Comparison of ENCODE assay signal across 22 mouse cellular contexts in the genomic region with DNA sequence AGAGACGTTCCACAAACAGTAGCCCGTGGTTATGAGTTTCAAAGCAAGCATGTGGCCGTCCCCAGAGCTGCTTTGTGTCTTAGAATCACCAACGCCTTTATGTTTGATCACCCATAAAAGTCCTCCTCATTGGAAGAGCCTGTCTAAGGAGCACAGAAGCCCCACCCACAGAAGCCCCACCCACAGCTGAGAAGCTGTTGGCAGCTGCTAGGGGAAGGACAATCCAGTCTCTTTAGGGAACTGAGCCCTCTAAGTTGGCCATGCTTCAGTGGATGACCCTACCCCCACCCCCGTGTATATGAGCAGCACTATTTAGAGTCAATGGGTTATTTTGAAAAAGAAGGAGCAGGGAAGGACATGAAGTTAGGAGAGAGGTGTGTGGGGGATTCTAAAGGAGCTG. TPM values are rescaled to one million over a fixed set of nuclear protein-coding genes. Genes with fewer than 3 reads are reported as not detected.
DNase-seq lines count a peak whose midpoint lies in the region; ATAC-seq and TF ChIP-seq lines count a peak whose summit lies in the region.
"Had no signal": no experiment of that assay in that cellular context is flagged by ENCODE, and none has a peak within 500 bp of the region (broad histone marks: within the 10 kb centered on the region; RNA-seq: fewer than 3 reads in every experiment).

No protein-coding gene starts in this region.

- no peaks in the 10 kb centered on the region for H3K27me3 ChIP-seq in lung, embryonic 15.5 days
- H3K27me3 ChIP-seq in stomach, postnatal 0 days (ENCODE audit: control insufficient read depth, insufficient read depth, low read length): no peaks in the 10 kb centered on the region

- no peak overlapping the region for H3K9ac ChIP-seq in lung, embryonic 15.5 days
- no peak overlapping the region for H3K9ac ChIP-seq in stomach, postnatal 0 days (ENCODE audit: low read length)
- H3K9ac ChIP-seq: liver, embryonic 14.5 days had no signal

- WGBS in lung, embryonic 15.5 days: 39% methylated on average over 5 of the region's 5 CpGs
- 15% methylated on average over 5 of the region's 5 CpGs for WGBS in large intestine, adult 2 months
- 50% methylated on average over 5 of the region's 5 CpGs for WGBS in stomach, postnatal 0 days

- H3K9me3 ChIP-seq in lung, embryonic 15.5 days: no peaks in the 10 kb centered on the region
- H3K9me3 ChIP-seq in stomach, postnatal 0 days (ENCODE audit: control insufficient read depth, low read length): no peaks in the 10 kb centered on the region
- H3K9me3 ChIP-seq: limb, embryonic 10.5 days; midbrain, embryonic 10.5 days had no signal

- peak; percentile 5 for DNase-seq in embryo, embryonic 11 days
- DNase-seq in embryo, embryonic 9.5 days (ENCODE audit: extremely low spot score): no peak
- DNase-seq in lung, postnatal 14 days: no peak
- peak; percentile 53 for DNase-seq in large intestine, adult 2 months (ENCODE audit: low read depth, low spot score)
- peak; percentile 47 for DNase-seq in stomach, postnatal 0 days (ENCODE audit: low spot score)
- no peak for DNase-seq in gastrocnemius, postnatal 10 days
- DNase-seq: adrenal gland, postnatal 25 days; cerebellum, adult 8-10 months; gastrocnemius, adult 2 months had no signal

- no peak overlapping the region for H3K4me3 ChIP-seq in lung, embryonic 15.5 days
- no peak overlapping the region for H3K4me3 ChIP-seq in stomach, postnatal 0 days (ENCODE audit: low read depth, low read length)
- H3K4me3 ChIP-seq: erythroblast, embryonic 14.5 days; gastrocnemius, adult 2 months; limb, embryonic 10.5 days; midbrain, embryonic 10.5 days had no signal

- ATAC-seq in lung, embryonic 15.5 days (ENCODE audit: borderline replicate concordance, extremely low read depth, low FRiP score, low TSS enrichment): no peak
- 0 out of 2 replicates have a peak, but pooled peaks have one; percentile 53 for ATAC-seq in stomach, postnatal 0 days (ENCODE audit: low FRiP score, low TSS enrichment)
- no peak for ATAC-seq in megakaryocyte, adult 5-6 weeks (ENCODE audit: poor library complexity, severe bottlenecking)
- ATAC-seq: forebrain, embryonic 16.5 days had no signal

- no peaks in the 10 kb centered on the region for H3K36me3 ChIP-seq in lung, embryonic 15.5 days
- H3K36me3 ChIP-seq in stomach, postnatal 0 days (ENCODE audit: control insufficient read depth, insufficient read depth, low read length): no peaks in the 10 kb centered on the region
- H3K36me3 ChIP-seq: limb, embryonic 10.5 days; midbrain, embryonic 10.5 days had no signal

- TF ChIP-seq EP300 in stomach, postnatal 0 days (optimal IDR thresholded peaks at IDR 0.05): no peak

- no peak for TF ChIP-seq CTCF in stomach, postnatal 0 days (IDR thresholded peaks at IDR 0.05; ENCODE audit: low read depth)

- H3K4me1 ChIP-seq in lung, embryonic 15.5 days: no peaks in the 10 kb centered on the region
- H3K4me1 ChIP-seq in stomach, postnatal 0 days (replicated peaks; ENCODE audit: control insufficient read depth, insufficient read depth): no peaks in the 10 kb centered on the region
- H3K4me1 ChIP-seq: limb, embryonic 10.5 days had no signal

- peak overlapping the region; percentile 33 for H3K4me2 ChIP-seq in lung, embryonic 15.5 days
- no peak overlapping the region for H3K4me2 ChIP-seq in stomach, postnatal 0 days (replicated peaks; ENCODE audit: low read depth)

- no peak overlapping the region for H3K27ac ChIP-seq in lung, embryonic 15.5 days
- H3K27ac ChIP-seq in stomach, postnatal 0 days (replicated peaks): no peak overlapping the region
- H3K27ac ChIP-seq: gastrocnemius, adult 2 months; limb, embryonic 10.5 days; liver, embryonic 14.5 days; midbrain, embryonic 10.5 days had no signal

RNA-seq across cellular contexts. Expression of gene Sycp1, which starts 11.0 kb away (rescaled TPM):
- polyA plus RNA-seq in lung, embryonic 15.5 days (2015; fragmentation: Nextera tagmentation; extraction: Ambion mirVana): not detected in 2 replicates
- polyA plus RNA-seq in large intestine, adult 2 months (2012; rRNA removed): not detected in 2 replicates
- polyA plus RNA-seq in stomach, postnatal 0 days (2015; fragmentation: Nextera tagmentation; extraction: Ambion mirVana): not detected in 2 replicates
- under 1 TPM in 1 of 2 experiments, not detected in 1; 0.14 TPM for total RNA-seq in gastrocnemius, postnatal 10 days (2021)
- total RNA-seq in megakaryocyte, adult 5-6 weeks (2015): not detected in 2 replicates
- total RNA-seq in megakaryocyte, adult 5-6 weeks (2017): not detected in 2 replicates
- total RNA-seq: adrenal gland, postnatal 25 days; gastrocnemius, adult 2 months; heart, adult 8-10 months; monocyte, adult 5-6 weeks had no signal
- polyA plus RNA-seq: cortical plate, adult 2 months; erythroblast, embryonic 14.5 days; forebrain, embryonic 16.5 days; heart, postnatal 0 days; kidney, embryonic 14.5 days; limb, embryonic 10.5 days; midbrain, embryonic 10.5 days; neural tube, embryonic 14.5 days had no signal

RNA-seq across cellular contexts. Expression of gene Nr1h5, which starts 17.1 kb away (rescaled TPM):
- 0.06 TPM in 1 of 2 replicates, not detected in the other for polyA plus RNA-seq in lung, embryonic 15.5 days (2015; fragmentation: Nextera tagmentation; extraction: Ambion mirVana)
- not detected in 2 replicates for polyA plus RNA-seq in large intestine, adult 2 months (2012; rRNA removed)
- polyA plus RNA-seq in stomach, postnatal 0 days (2015; fragmentation: Nextera tagmentation; extraction: Ambion mirVana): not detected in 2 replicates
- total RNA-seq in gastrocnemius, postnatal 10 days (2021): not detected
- not detected in 2 replicates for total RNA-seq in megakaryocyte, adult 5-6 weeks (2015)
- total RNA-seq in megakaryocyte, adult 5-6 weeks (2017): not detected in 2 replicates
- total RNA-seq: adrenal gland, postnatal 25 days; gastrocnemius, adult 2 months; heart, adult 8-10 months; monocyte, adult 5-6 weeks had no signal
- polyA plus RNA-seq: cortical plate, adult 2 months; erythroblast, embryonic 14.5 days; forebrain, embryonic 16.5 days; kidney, embryonic 14.5 days; limb, embryonic 10.5 days; neural tube, embryonic 14.5 days had no signal

RNA-seq across cellular contexts. Expression of gene Sike1, which starts 48.6 kb away (rescaled TPM):
- 61.6 and 62.5 TPM in 2 replicates for polyA plus RNA-seq in lung, embryonic 15.5 days (2015; fragmentation: Nextera tagmentation; extraction: Ambion mirVana)
- polyA plus RNA-seq in large intestine, adult 2 months (2012; rRNA removed): 13.9 and 17.7 TPM in 2 replicates
- polyA plus RNA-seq in stomach, postnatal 0 days (2015; fragmentation: Nextera tagmentation; extraction: Ambion mirVana): 45.2 and 49.6 TPM in 2 replicates
- 10 to 100 TPM; 82.6 to 88.0 TPM for total RNA-seq in gastrocnemius, postnatal 10 days (2021)
- total RNA-seq in megakaryocyte, adult 5-6 weeks (2015): 62.6 and 75.0 TPM in 2 replicates
- 65.9 and 74.4 TPM in 2 replicates for total RNA-seq in megakaryocyte, adult 5-6 weeks (2017)

Comparison
In these comparisons a context has a peak if more than half of its experiments do, and no peak if none do; other contexts are left out.
1. DNase-seq: peak in embryo, embryonic 11 days (single experiment), large intestine, adult 2 months (single experiment) and stomach, postnatal 0 days (single experiment); none in embryo, embryonic 9.5 days (single experiment), lung, postnatal 14 days (single experiment) and gastrocnemius, postnatal 10 days (single experiment).